ENCODE assay signal across 8 mouse cellular contexts in genomic region chr8:84184085-84185043, GRCm38 (mm10). TPM values are rescaled to one million over a fixed set of nuclear protein-coding genes. Genes with fewer than 3 reads are reported as not detected.
DNase-seq lines count a peak whose midpoint lies in the region; ATAC-seq and TF ChIP-seq lines count a peak whose summit lies in the region.

No protein-coding gene starts in this region.

- H3K9ac ChIP-seq in limb, embryonic 13.5 days: peak overlapping the region; percentile 98
- H3K9ac ChIP-seq in stomach, embryonic 15.5 days: peak overlapping the region; percentile 67

- no peak for TF ChIP-seq POLR2A in thymus, adult 2 months (IDR thresholded peaks at IDR 0.05; ENCODE audit: control insufficient read depth, extremely low read depth, insufficient read depth, low read length, poor library complexity)

- peak overlapping the region; percentile 78 for H3K4me2 ChIP-seq in limb, embryonic 13.5 days (replicated peaks)
- H3K4me2 ChIP-seq in stomach, embryonic 15.5 days: peak overlapping the region; percentile 89

- no peaks in the 10 kb centered on the region for H3K27me3 ChIP-seq in thymus, adult 2 months (ENCODE audit: control insufficient read depth, insufficient read depth, low read length)
- H3K27me3 ChIP-seq in limb, embryonic 13.5 days: no peaks in the 10 kb centered on the region
- H3K27me3 ChIP-seq in stomach, embryonic 15.5 days (replicated peaks): no peaks in the 10 kb centered on the region

- no peak for ATAC-seq in limb, embryonic 13.5 days (ENCODE audit: low FRiP score, low read depth)
- ATAC-seq in stomach, embryonic 15.5 days (ENCODE audit: insufficient read depth, low FRiP score, low read depth): peak; percentile 1; the same call in 1 of the 2 replicates

- no peaks in the 10 kb centered on the region for H3K9me3 ChIP-seq in limb, embryonic 13.5 days
- no peaks in the 10 kb centered on the region for H3K9me3 ChIP-seq in stomach, embryonic 15.5 days

- H3K4me3 ChIP-seq in thymus, adult 2 months (ENCODE audit: control insufficient read depth, insufficient read depth, low read length): peak overlapping the region; percentile 54
- H3K4me3 ChIP-seq in limb, embryonic 13.5 days: peak overlapping the region; percentile 80
- H3K4me3 ChIP-seq in stomach, embryonic 15.5 days (replicated peaks): peak overlapping the region; percentile 68

- no peak for TF ChIP-seq CTCF in thymus, adult 2 months (IDR thresholded peaks at IDR 0.05; ENCODE audit: borderline replicate concordance, control insufficient read depth, extremely low read depth, insufficient read depth, low read length, poor library complexity)

- peaks cover 36% of the 10 kb centered on the region for H3K4me1 ChIP-seq in thymus, adult 2 months (replicated peaks; ENCODE audit: control insufficient read depth, insufficient read depth, low read length)
- peaks cover 60% of the 10 kb centered on the region for H3K4me1 ChIP-seq in limb, embryonic 13.5 days
- H3K4me1 ChIP-seq in stomach, embryonic 15.5 days: peaks cover 26% of the 10 kb centered on the region

- WGBS in thymus, adult 2 months: 22% methylated on average over 21 of the region's 21 CpGs
- 16% methylated on average over 21 of the region's 21 CpGs for WGBS in limb, embryonic 13.5 days
- 15% methylated on average over 21 of the region's 21 CpGs for WGBS in stomach, embryonic 15.5 days

- no peaks in the 10 kb centered on the region for H3K36me3 ChIP-seq in thymus, adult 2 months (ENCODE audit: control insufficient read depth, insufficient read depth, low read length)
- no peaks in the 10 kb centered on the region for H3K36me3 ChIP-seq in limb, embryonic 13.5 days
- no peaks in the 10 kb centered on the region for H3K36me3 ChIP-seq in stomach, embryonic 15.5 days

- peak overlapping the region; percentile 96 for H3K27ac ChIP-seq in thymus, adult 2 months (ENCODE audit: control insufficient read depth, insufficient read depth, low read length)
- peak overlapping the region; percentile 96 for H3K27ac ChIP-seq in limb, embryonic 13.5 days
- peak overlapping the region; percentile 76 for H3K27ac ChIP-seq in stomach, embryonic 15.5 days

- DNase-seq in cerebellum, adult 8-10 months: peak; percentile 46
- no peak for DNase-seq in cerebellum, postnatal 25 days
- DNase-seq in thymus, adult 2 months: no peak
- no peak for DNase-seq in thymus, adult 18-20 months
- DNase-seq in gastrocnemius, postnatal 25 days: no peak
- DNase-seq in cerebellum, adult 9-11 months: no peak

RNA-seq across cellular contexts. Expression of gene Nanos3, which starts 0.7 kb away (rescaled TPM):
- 5.5 and 8.5 TPM in 2 replicates for polyA plus RNA-seq in thymus, adult 2 months (2012; rRNA removed)
- polyA plus RNA-seq in limb, embryonic 13.5 days (2015; fragmentation: Nextera tagmentation; extraction: Ambion mirVana): 5.7 TPM in 2 replicates
- polyA plus RNA-seq in stomach, embryonic 15.5 days (2015; fragmentation: Nextera tagmentation; extraction: Ambion mirVana): 1.7 and 2.3 TPM in 2 replicates
- total RNA-seq in gastrocnemius, postnatal 25 days (2021): not detected

RNA-seq across cellular contexts. Expression of gene 4930432K21Rik, which starts 36.5 kb away (rescaled TPM):
- polyA plus RNA-seq in thymus, adult 2 months (2012; rRNA removed): 1.9 and 2.4 TPM in 2 replicates
- polyA plus RNA-seq in limb, embryonic 13.5 days (2015; fragmentation: Nextera tagmentation; extraction: Ambion mirVana): 1.6 and 2.0 TPM in 2 replicates
- 0.91 and 1.2 TPM in 2 replicates for polyA plus RNA-seq in stomach, embryonic 15.5 days (2015; fragmentation: Nextera tagmentation; extraction: Ambion mirVana)
- not detected for total RNA-seq in gastrocnemius, postnatal 25 days (2021)

RNA-seq across cellular contexts. Expression of gene Cc2d1a, which starts 36.6 kb away (rescaled TPM):
- polyA plus RNA-seq in thymus, adult 2 months (2012; rRNA removed): 49.8 and 54.6 TPM in 2 replicates
- polyA plus RNA-seq in limb, embryonic 13.5 days (2015; fragmentation: Nextera tagmentation; extraction: Ambion mirVana): 27.6 and 29.3 TPM in 2 replicates
- polyA plus RNA-seq in stomach, embryonic 15.5 days (2015; fragmentation: Nextera tagmentation; extraction: Ambion mirVana): 22.2 and 22.7 TPM in 2 replicates
- 10 to 100 TPM; 13.7 to 13.8 TPM for total RNA-seq in gastrocnemius, postnatal 25 days (2021)

RNA-seq across cellular contexts. Expression of gene Zswim4, which starts 52.5 kb away (rescaled TPM):
- polyA plus RNA-seq in thymus, adult 2 months (2012; rRNA removed): 53.0 and 59.0 TPM in 2 replicates
- 23.5 and 23.9 TPM in 2 replicates for polyA plus RNA-seq in limb, embryonic 13.5 days (2015; fragmentation: Nextera tagmentation; extraction: Ambion mirVana)
- 8.9 and 9.7 TPM in 2 replicates for polyA plus RNA-seq in stomach, embryonic 15.5 days (2015; fragmentation: Nextera tagmentation; extraction: Ambion mirVana)
- 1 to 10 TPM; 6.2 to 6.3 TPM for total RNA-seq in gastrocnemius, postnatal 25 days (2021)

RNA-seq across cellular contexts. Expression of gene Podnl1, which starts 58.6 kb away (rescaled TPM):
- polyA plus RNA-seq in thymus, adult 2 months (2012; rRNA removed): 6.6 and 7.7 TPM in 2 replicates
- polyA plus RNA-seq in limb, embryonic 13.5 days (2015; fragmentation: Nextera tagmentation; extraction: Ambion mirVana): 1.9 and 2.2 TPM in 2 replicates
- polyA plus RNA-seq in stomach, embryonic 15.5 days (2015; fragmentation: Nextera tagmentation; extraction: Ambion mirVana): 0.36 and 0.39 TPM in 2 replicates
- total RNA-seq in gastrocnemius, postnatal 25 days (2021): not detected
